Mouse (Mus musculus) kidney, embryonic 15.5 days (tissue): ENCODE results near the gene Dmrt2. TPM values are rescaled to one million over a fixed set of nuclear protein-coding genes. Genes with fewer than 3 reads are reported as not detected.

Experiments used
- ATAC-seq: fragments of 200-750 bp; cut with Nextera tagmentation; replicated peaks from 2 replicates; pipeline ENCODE4 v1.8.0; 2017; ENCODE audit warnings: moderate TSS enrichment; ENCODE audit not compliant: low FRiP score
- H3K27ac ChIP-seq: fragments of 300-500 bp; sonication (generic); 2 replicates; pipeline ENCODE4 v1.5.1; 2015; ENCODE audit warnings: mild to moderate bottlenecking, inconsistent platforms
- H3K27me3 ChIP-seq: fragments of 300-500 bp; sonication (generic); 2 replicates; pipeline ENCODE4 v1.6.1; 2015; ENCODE audit warnings: inconsistent platforms
- H3K36me3 ChIP-seq: fragments of 300-500 bp; sonication (generic); 2 replicates; pipeline ENCODE4 v1.6.1; 2015; ENCODE audit warnings: inconsistent platforms
- H3K4me1 ChIP-seq: fragments of 300-500 bp; sonication (generic); 2 replicates; pipeline ENCODE4 v1.6.1; 2015; ENCODE audit warnings: inconsistent platforms
- H3K4me2 ChIP-seq: fragments of 300-500 bp; sonication (generic); 2 replicates; pipeline ENCODE4 v1.6.1; 2015; ENCODE audit warnings: moderate library complexity, mild to moderate bottlenecking, inconsistent platforms
- H3K4me3 ChIP-seq: fragments of 300-500 bp; sonication (generic); replicated peaks from 2 replicates; pipeline ENCODE4 v1.5.1; 2015; ENCODE audit warnings: mild to moderate bottlenecking, inconsistent platforms
- H3K9ac ChIP-seq: fragments of 300-500 bp; sonication (generic); 2 replicates; pipeline ENCODE4 v1.6.1; 2015; ENCODE audit warnings: mild to moderate bottlenecking, inconsistent platforms
- H3K9me3 ChIP-seq: fragments of 300-500 bp; sonication (generic); replicated peaks from 2 replicates; pipeline ENCODE4 v1.6.1; 2016; ENCODE audit warnings: inconsistent platforms
- WGBS: fragments of 180-500 bp; shearing (Covaris S2); methylation state at CpG from one replicate; pipeline ENCODE4 v1.1.7; 2015; ENCODE audit warnings: mixed read lengths; 5-methylcytosine and 5-hydroxymethylcytosine counted together
- polyA plus RNA-seq: library from polyadenylated mRNA; unstranded; fragments of >200 nt; fragmentation: Nextera tagmentation; extraction: Ambion mirVana; gene quantifications from 2 replicates; pipeline ENCODE4 v1.2.1, GENCODE M21; 2015

The Dmrt2 gene
- polyA plus RNA-seq: 2.0 and 2.1 TPM in 2 replicates

- Histone ChIP-seq H3K4me2 (peak within 1 kb of the TSS; percentile 73), H3K9ac (no peak within 1 kb of the TSS), H3K27me3 (peaks cover 99% of the 10 kb centered on the region), H3K4me3 (peak within 1 kb of the TSS; percentile 45), H3K36me3 (no peaks in the 10 kb centered on the region), H3K9me3 (no peaks in the 10 kb centered on the region), H3K4me1 (peaks cover 24% of the 10 kb centered on the region), H3K27ac (no peak within 1 kb of the TSS)
- WGBS: under 1% methylated on average over 44 of the region's 44 CpGs
- ATAC-seq: peak; percentile 97
Observed at GRCm38 (mm10) chr19:25672101-25672950, at the start of gene Dmrt2. TSS of gene Dmrt2 (plus strand) at chr19:25672411.

- no peak for ATAC-seq
- H3K27me3 ChIP-seq: peaks cover 71% of the 10 kb centered on the region
- no peak overlapping the region for H3K4me2 ChIP-seq
- WGBS: 12% methylated on average over 9 of the region's 9 CpGs
- H3K27ac ChIP-seq: no peak overlapping the region
- no peaks in the 10 kb centered on the region for H3K9me3 ChIP-seq
- H3K9ac ChIP-seq: no peak overlapping the region
- H3K4me1 ChIP-seq: 0 out of 2 replicates have a peak, but pooled peaks cover under 1% of the 10 kb centered on the region
- no peak overlapping the region for H3K4me3 ChIP-seq
- H3K36me3 ChIP-seq: no peaks in the 10 kb centered on the region
Observed at GRCm38 (mm10) chr19:25628490-25628889, 43.7 kb upstream of the Dmrt2 start.

- Histone ChIP-seq H3K9me3 (no peaks in the 10 kb centered on the region), H3K4me3 (no peak overlapping the region), H3K4me2 (no peak overlapping the region), H3K36me3 (no peaks in the 10 kb centered on the region), H3K27me3 (peaks cover 60% of the 10 kb centered on the region), H3K27ac (no peak overlapping the region), H3K4me1 (no peaks in the 10 kb centered on the region), H3K9ac (no peak overlapping the region)
- ATAC-seq: no peak
- WGBS: 81% methylated on average over 5 of the region's 5 CpGs
Observed at GRCm38 (mm10) chr19:25635119-25635518, 37.1 kb upstream of the Dmrt2 start.

- 16% methylated on average over 22 of the region's 22 CpGs for WGBS
- Histone ChIP-seq H3K9ac (no peak overlapping the region), H3K9me3 (no peaks in the 10 kb centered on the region), H3K4me3 (peak overlapping the region; percentile 33), H3K27ac (no peak overlapping the region), H3K4me2 (peak overlapping the region; percentile 54), H3K4me1 (no peaks in the 10 kb centered on the region), H3K36me3 (no peaks in the 10 kb centered on the region), H3K27me3 (peaks cover 59% of the 10 kb centered on the region)
- ATAC-seq: 0 out of 2 replicates have a peak, but pooled peaks have one; percentile 46
Observed at GRCm38 (mm10) chr19:25635622-25636244, 36.5 kb upstream of the Dmrt2 start.

- H3K4me2 ChIP-seq: no peak overlapping the region
- ATAC-seq: no peak
- H3K4me1 ChIP-seq: no peaks in the 10 kb centered on the region
- no peaks in the 10 kb centered on the region for H3K9me3 ChIP-seq
- H3K36me3 ChIP-seq: no peaks in the 10 kb centered on the region
- WGBS: 76% methylated on average over 11 of the region's 11 CpGs
- no peak overlapping the region for H3K4me3 ChIP-seq
- H3K27ac ChIP-seq: no peak overlapping the region
- H3K27me3 ChIP-seq: peaks cover 55% of the 10 kb centered on the region
- no peak overlapping the region for H3K9ac ChIP-seq
Observed at GRCm38 (mm10) chr19:25638766-25639361, 33.3 kb upstream of the Dmrt2 start.

- H3K9ac ChIP-seq: no peak overlapping the region
- ATAC-seq: no peak
- H3K4me1 ChIP-seq: no peaks in the 10 kb centered on the region
- no peak overlapping the region for H3K4me2 ChIP-seq
- H3K36me3 ChIP-seq: no peaks in the 10 kb centered on the region
- 86% methylated on average over 6 of the region's 6 CpGs for WGBS
- H3K27ac ChIP-seq: no peak overlapping the region
- H3K4me3 ChIP-seq: no peak overlapping the region
- no peaks in the 10 kb centered on the region for H3K9me3 ChIP-seq
- peaks cover 46% of the 10 kb centered on the region for H3K27me3 ChIP-seq
Observed at GRCm38 (mm10) chr19:25641786-25642185, 30.4 kb upstream of the Dmrt2 start.

GRCm38 (mm10) chr19:25647136-25647535 is 25.1 kb upstream of the Dmrt2 start:
- no peak for ATAC-seq
- no peaks in the 10 kb centered on the region for H3K4me1 ChIP-seq
- no peak overlapping the region for H3K9ac ChIP-seq
- WGBS: 77% methylated on average over 3 of the region's 3 CpGs
- peaks cover 48% of the 10 kb centered on the region for H3K27me3 ChIP-seq
- no peaks in the 10 kb centered on the region for H3K36me3 ChIP-seq
- H3K4me3 ChIP-seq: no peak overlapping the region
- no peak overlapping the region for H3K27ac ChIP-seq
- H3K9me3 ChIP-seq: no peaks in the 10 kb centered on the region
- no peak overlapping the region for H3K4me2 ChIP-seq

- H3K9me3 ChIP-seq: no peaks in the 10 kb centered on the region
- ATAC-seq: no peak
- WGBS: 58% methylated on average over 4 of the region's 4 CpGs
- H3K9ac ChIP-seq: no peak overlapping the region
- no peak overlapping the region for H3K4me2 ChIP-seq
- H3K36me3 ChIP-seq: no peaks in the 10 kb centered on the region
- no peak overlapping the region for H3K4me3 ChIP-seq
- peaks cover 64% of the 10 kb centered on the region for H3K27me3 ChIP-seq
- H3K27ac ChIP-seq: no peak overlapping the region
- H3K4me1 ChIP-seq: no peaks in the 10 kb centered on the region
Observed at GRCm38 (mm10) chr19:25648701-25649100, 23.5 kb upstream of the Dmrt2 start.

GRCm38 (mm10) chr19:25650474-25650873 is 21.7 kb upstream of the Dmrt2 start:
- Histone ChIP-seq H3K4me3 (no peak overlapping the region), H3K9me3 (no peaks in the 10 kb centered on the region), H3K27me3 (peaks cover 77% of the 10 kb centered on the region), H3K9ac (no peak overlapping the region), H3K4me1 (0 out of 2 replicates have a peak, but pooled peaks cover 5% of the 10 kb centered on the region), H3K4me2 (no peak overlapping the region), H3K27ac (no peak overlapping the region), H3K36me3 (no peaks in the 10 kb centered on the region)
- 44% methylated on average over 10 of the region's 10 CpGs for WGBS
- ATAC-seq: no peak

GRCm38 (mm10) chr19:25652560-25652959 is 19.7 kb upstream of the Dmrt2 start:
- WGBS: 63% methylated on average over 5 of the region's 5 CpGs
- H3K4me1 ChIP-seq: peaks cover 10% of the 10 kb centered on the region; the same call in 1 of the 2 replicates
- no peak for ATAC-seq

GRCm38 (mm10) chr19:25654034-25654749 is 18.0 kb upstream of the Dmrt2 start:
- 24% methylated on average over 12 of the region's 12 CpGs for WGBS
- Histone ChIP-seq H3K9ac (no peak overlapping the region), H3K9me3 (no peaks in the 10 kb centered on the region), H3K4me1 (peaks cover 10% of the 10 kb centered on the region; the same call in 1 of the 2 replicates), H3K27ac (0 out of 2 replicates have a peak overlapping the region, but pooled peaks have one; percentile 14), H3K4me2 (no peak overlapping the region), H3K36me3 (no peaks in the 10 kb centered on the region), H3K4me3 (no peak overlapping the region), H3K27me3 (peaks cover 88% of the 10 kb centered on the region)
- peak; percentile 86 for ATAC-seq

More at GRCm38 (mm10) chr19:25652560-25652959, 19.7 kb upstream of the Dmrt2 start:
- peaks cover 85% of the 10 kb centered on the region for H3K27me3 ChIP-seq
- no peaks in the 10 kb centered on the region for H3K9me3 ChIP-seq
- no peaks in the 10 kb centered on the region for H3K36me3 ChIP-seq
- H3K9ac ChIP-seq: no peak overlapping the region
- no peak overlapping the region for H3K4me2 ChIP-seq
- H3K4me3 ChIP-seq: no peak overlapping the region
- H3K27ac ChIP-seq: no peak overlapping the region
